Mouse (Mus musculus) kidney, adult 8-10 months (tissue): Measurements from ENCODE around the gene Prss53.
"Not testable (repeated sequence)": the region's sequence is repeated elsewhere in the genome, so short reads cannot be mapped to it uniquely, and the experiment has no call there.

ENCODE experiments used
- DNase-seq, 2 experiments: peaks; one replicate each; pipeline ENCODE4 v3.0.0; 2022

The Prss53 gene

DNA sequence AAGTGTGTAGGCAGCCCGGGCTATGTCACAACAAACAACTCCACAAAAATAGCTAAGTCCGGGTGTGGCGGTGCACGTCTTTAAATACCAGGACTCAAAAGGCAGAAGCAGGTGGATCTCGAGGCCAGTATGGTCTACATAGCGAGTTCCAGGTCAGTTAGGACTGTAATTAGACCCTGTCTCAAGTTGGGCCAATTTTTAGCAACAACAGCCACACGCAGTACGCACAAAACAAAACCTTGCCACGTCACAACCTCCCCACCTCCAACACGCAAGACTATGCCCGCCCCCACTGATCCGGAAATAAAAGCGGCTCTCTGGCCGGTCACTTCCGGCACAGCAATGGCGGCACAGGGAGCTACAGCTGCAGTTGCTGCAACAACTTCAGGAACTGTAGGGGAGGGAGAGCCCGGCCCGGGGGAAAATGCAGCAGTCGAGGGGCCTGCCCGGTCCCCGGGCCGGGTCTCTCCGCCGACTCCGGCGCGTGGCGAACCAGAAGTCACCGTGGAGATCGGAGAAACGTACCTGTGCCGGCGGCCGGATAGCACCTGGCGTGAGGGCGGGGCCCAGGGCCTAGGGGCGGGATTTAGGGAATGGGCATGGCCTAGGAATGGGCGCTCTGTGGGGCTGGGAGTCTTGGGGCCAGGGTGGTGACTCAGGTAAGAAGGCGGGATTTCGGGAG lies 21.6 kb upstream of the Prss53 start, which contains the start of gene Kat8:
Gene Kat8 (plus strand): TSS at position 327 of the 682 bp plus-strand sequence.
- peak; percentile 87 to 89 for DNase-seq

DNA sequence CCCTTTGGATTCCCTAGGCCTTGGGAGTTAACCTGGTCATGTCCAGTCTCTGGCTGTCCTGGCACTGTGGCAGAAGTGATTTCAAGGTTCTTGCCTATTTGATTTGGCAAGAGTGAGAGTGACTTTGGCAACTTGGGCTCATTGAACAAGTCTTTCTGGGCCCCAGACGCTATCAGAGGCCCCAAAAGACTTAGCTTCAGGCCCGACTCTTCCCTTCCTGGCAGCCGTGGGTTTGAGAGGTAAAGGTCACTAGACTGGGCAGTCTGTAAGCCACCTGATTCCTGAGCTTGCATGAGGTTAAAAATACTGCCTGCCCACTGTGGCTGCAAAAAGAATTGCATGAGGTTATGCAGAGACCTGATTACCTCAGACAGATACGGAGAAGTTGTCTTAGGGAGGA lies 17.9 kb upstream of the Prss53 start:
- DNase-seq: no peak

DNA sequence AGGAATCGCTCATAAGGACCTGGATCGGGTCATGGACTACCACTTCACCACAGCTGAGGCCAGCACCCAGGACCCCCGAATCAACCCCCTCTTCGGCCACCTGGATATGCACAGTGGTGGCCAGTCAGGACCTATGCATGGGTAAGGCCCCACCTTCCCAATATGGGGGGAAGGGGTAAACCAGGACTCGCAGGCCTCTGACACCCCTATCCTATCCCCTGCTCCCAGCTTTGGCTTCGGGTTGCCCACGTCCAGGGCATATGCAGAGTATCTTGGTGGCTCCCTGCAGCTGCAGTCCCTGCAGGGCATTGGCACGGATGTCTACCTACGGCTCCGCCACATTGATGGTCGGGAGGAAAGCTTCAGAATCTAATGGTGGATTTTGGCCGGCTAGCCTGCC lies 17.2 kb upstream of the Prss53 start:
- DNase-seq: no peak

DNA sequence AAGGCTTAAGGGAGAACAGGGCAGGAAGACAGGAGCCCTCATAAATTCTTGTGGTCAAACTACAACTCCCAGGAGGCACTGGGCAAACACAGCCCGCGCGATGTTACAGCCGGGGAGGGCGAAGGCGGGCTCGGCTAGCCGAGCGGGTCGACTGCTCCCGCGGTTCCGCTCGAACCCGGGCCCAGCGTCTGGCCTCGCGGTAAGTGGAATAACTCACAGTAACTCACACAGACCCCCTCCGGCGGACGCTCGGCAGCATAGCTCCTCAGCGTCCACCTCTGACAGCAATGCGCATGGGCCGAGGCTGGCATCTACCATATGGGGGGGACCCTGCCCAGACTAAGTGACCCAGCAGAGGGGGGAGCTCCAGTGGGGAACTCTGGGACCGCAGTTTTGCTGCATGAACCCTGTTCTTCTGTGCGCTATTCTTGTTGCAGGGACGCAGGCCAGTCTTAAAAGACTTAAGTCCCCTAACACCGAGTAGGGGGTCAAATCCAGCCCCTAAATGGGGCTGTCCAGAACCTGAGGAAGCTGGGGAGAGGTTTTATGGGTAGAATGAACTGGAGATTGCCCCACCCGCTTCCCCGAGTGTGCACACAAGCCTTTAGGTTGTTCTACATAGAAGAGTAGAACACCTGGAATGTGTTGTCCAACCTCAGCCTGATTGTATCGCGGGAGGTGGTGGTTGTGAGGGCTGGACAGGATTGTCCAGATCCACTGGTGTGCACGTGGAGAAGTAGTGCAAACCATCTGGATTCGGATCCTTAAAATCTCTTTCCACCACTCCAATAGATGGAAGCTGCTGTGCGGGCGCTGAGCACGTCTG lies 13.4 kb upstream of the Prss53 start, which contains the start of gene Bckdk:
Gene Bckdk (plus strand): TSS at position 112 of the 826 bp plus-strand sequence.
- DNase-seq: peak; percentile 68 to 76

DNA sequence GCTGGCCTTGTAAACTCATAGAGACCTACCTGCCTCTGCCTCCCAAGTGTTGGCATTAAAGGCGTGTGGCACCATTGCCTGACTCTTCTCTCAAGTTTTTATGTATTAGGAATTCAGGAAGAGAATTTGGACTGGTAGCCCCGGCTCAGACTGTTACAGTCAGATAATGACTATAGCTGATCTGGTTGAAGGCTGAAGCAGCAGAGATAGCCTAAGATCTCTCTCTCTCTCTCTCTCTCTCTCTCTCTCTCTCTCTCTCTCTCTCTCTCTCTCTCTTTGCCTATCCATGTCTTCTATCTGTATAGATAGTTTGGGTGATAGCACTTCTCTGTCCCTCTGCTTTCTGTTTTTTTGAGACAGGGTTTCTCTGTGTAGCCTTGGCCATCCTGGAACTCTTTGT lies 11.0 kb upstream of the Prss53 start:
- no peak for DNase-seq

DNA sequence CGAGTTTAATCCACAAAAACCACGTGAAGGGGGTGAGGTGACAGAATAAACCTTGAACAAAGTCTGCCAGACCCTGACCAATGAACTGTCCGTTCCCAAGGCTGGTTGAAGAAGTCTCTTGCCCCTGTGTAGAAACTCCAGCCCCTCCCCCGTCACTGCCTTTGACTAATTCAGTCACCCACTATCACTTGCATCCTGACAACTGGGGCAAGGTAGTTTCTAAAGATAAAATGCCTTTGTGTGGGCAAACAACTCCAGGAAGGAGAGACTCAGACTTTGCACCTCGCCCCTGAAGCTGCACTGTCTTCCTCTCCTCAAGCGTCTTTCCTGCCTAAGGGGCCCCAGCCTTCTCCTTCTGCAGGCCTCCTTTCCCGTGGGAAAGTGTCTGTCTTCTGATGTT lies 9.2 kb upstream of the Prss53 start:
- DNase-seq: no peak

DNA sequence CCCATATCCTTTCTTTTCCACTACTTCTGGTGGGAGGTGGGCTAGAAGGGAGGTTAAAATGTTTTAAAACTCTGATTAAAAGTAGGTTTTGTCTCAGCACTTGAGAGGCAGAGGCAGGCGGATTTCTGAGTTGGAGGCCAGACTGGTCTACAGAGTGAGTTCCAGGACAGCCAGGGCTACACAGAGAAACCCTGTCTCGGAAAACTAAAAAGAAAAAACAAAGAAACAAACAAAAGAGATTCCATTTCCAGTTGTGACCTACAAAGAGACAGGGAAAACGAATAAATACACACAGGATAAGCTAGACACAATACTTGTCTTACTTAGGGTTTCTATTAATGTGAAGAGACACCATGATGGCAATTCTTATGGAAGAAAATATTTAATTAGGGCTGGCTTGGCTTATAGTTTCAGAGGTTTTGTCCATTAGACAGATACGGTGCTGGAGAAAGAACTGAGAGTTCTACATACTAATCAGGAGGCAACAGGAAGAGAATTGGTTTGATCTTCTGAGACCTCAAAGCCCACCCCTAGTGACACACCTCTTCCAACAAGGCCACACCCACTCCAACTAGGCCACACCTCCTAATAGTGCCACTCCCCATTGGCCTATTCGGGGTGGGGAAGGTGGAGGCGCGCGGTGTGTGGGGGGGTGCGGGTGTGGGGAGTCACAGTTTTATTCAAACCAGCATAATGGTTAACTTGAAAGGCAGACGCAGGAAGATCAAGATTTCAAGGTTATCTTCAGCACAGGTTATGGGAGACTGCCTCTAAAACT lies 7.6 kb upstream of the Prss53 start:
- no peak for DNase-seq

DNA sequence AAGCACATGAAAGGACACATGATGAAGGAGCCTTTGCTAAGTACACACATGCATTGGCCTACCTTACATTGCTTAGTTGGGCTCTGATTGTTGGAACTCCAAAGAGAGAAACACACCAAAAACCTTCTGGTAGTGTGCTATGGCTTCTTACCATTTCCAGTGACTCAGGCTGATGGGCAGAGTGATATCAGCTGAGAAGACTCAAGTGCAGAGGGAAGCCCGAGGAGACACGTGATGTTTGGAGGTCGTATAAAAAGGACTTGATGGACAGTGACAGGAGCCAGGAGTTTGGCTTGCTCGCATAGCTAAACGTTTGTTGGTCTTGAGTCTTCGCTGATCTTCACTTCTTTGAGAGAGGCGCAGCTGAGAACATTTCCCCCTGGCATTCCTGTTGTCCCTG lies 6.8 kb upstream of the Prss53 start:
- no peak for DNase-seq

DNA sequence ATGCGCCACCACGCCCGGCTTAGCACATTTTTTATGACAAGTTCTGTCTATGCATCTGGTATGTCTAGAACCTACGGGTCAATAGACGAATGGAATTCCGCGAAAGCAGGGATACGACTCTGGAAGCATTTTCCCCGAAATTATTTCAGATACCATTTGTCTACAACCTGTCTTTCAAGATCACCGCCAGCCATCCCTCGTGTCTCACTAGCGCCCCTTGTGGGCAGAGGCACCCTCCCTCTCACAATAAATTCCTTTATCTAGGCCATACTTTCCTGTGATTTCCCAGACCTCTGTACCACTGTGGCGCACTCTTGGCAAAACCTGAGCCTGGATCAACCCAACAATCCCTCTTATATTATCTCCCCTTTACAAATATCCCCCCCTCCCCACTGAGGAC lies 5.6 kb upstream of the Prss53 start:
- peak in 1 of 2 experiments; percentile 69 for DNase-seq

DNA sequence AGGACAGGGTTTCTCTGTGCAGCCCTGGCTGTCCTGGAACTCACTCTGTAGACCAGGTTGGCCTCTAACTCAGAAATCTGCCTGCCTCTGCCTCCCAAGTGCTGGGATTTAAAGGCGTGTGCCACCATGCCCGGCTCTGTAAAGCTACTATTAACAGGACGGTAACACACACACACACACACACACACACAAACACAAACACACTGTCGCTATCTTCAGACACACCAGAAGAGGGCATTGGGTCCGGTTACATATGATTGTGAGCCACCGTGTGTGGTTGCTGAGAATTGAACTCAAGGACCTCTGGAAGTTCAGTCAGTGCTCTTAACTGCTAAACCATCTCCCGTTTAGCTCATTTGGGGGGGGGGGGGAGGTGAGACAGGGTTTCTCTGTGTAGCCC lies 5.1 kb upstream of the Prss53 start:
- DNase-seq: not testable (repeated sequence)

DNA sequence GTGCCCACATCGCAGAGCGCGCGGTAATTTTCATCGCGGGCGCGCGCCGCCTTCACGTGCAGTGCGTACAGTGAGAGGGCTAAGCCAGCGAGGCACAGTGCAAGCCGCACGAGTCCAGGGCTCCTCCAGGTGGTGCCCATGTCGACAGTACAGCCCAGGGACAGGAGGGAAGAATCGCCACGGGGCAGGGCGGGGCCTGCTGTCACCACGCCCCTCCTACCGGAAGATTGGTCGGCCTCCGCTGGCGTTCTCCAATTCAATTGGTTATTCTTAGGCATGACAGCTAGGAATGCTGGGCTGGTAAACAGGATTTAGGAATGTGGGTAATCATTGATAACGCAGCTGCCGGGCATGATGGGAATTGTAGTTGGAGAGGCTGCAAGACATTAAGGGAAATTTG lies 4.7 kb upstream of the Prss53 start, which contains the start of the genes Gm21974 and Vkorc1:
Gene Gm21974 (minus strand): TSS at position 13 of the 400 bp plus-strand sequence.
Gene Vkorc1 (minus strand): TSS at position 176 of the 400 bp plus-strand sequence.
- DNase-seq: peak; percentile 99

DNA sequence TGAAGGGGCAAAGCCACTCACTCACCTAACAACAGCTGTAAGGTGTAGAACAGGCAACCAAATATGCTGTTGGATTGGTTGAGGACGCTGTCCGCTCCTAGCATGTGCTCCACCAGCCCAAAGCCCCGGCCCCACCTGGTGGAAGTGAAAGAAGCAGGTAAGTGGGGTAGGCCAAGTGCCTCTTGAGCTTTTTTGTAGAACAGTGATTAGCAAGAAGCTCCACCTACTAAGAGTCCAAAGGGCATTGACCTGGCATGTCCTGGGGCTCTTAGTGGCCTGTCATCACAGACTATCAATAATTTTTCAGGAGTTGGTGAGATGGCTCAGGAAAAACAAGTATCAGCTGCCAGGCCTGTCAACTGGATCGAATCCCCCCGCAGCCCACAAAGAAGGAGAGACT lies 3.7 kb upstream of the Prss53 start:
- peak in 1 of 2 experiments; percentile 52 for DNase-seq

DNA sequence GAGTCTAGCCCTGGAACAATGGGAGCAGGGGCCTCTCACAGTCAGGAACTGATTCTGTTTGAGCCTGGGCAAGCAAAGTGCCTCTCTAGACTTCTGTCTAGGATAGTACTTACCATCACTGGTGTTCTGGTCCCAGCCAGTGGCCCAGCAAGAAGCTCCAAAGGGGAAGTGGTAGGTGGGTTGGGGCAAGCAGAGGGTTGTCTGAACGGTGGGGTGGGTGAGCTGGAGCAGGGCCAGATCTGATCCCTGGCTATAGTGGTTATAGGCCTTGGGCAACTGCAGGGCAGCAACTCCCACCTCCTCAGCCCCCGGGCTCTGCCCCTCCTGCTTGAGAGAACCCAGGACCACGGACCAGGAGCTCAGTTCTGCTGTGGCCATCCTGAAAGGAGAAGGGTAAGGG lies 1.9 kb downstream of the Prss53 start:
- no peak for DNase-seq

DNA sequence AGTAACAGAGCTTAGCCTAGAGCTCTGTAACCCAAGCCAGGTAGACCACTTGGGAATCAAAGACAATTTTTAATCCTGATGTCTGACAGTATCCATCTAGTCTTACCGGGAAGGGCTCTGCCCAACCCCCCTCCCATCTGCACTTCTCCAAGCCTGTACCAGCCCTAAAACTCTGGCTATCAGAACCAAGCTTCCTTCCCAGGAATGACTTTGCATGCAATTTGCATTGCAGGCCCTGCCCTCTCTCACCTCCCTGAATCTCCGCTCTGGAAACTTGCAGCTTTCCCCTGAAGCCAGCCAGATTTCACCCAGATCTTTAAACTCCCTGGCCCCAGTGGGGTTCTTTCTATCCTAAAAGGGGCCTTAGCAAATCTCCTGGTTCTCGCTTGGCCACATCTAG lies 3.0 kb downstream of the Prss53 start:
- DNase-seq: no peak

DNA sequence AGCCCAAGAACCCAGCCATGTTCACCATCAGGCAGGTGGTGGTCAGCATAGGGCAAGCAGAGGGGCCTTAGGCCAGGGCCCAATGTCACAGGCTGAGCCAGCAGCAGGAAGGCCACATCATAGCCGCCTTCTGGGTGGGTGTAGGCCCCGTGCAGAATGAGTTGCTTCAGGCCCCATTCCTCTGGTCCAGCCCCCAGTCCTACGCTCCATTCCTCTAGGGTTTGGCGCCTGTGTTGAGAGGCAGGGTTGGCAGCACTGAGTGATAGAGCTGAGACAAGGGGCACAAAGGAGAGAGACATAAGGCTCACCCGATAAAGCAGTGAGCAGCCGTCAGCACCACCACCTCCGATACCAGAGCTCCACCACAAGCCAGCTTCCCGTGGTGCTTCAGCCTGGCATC lies 3.6 kb downstream of the Prss53 start:
- no peak for DNase-seq

DNA sequence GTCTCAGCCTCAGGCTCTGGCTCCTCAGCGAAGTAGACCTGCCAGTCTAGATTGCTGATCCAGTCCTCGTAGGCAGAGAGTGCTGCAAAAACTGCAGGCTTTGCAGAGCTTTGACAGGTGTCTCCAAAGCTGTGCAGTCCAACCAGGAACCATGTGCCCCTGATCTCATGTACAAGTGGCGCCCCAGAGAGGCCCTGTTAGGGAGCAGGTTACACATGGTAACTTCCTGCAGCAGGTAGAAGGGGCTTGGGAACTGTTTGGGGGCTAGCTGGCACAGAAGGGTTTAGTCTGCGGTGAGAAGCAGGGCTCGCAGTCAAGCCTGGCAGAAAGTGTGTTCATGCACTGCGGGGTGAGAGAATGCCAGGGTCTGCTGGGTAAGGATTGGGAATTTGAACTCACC lies 4.2 kb downstream of the Prss53 start:
- no peak for DNase-seq

DNA sequence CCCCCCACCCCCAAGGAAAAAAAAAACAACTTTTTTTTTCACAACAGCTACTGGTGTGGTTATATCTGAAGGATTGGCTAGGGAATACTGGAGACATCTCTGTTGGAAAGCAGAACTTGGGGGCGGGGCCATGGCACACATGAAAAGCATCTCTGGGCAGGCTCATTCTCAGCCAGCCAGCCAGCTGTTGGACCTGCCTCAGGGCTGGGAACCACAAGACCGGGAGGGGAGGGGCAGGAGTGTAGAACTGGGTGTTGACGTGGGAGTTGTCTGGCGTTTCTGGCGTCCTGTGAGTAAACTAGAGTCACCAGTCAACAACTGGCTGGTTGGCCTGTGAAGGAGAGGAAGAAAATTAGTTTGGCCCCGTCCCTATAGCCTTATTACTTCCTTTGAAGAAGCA lies 4.8 kb downstream of the Prss53 start:
- DNase-seq: no peak

DNA sequence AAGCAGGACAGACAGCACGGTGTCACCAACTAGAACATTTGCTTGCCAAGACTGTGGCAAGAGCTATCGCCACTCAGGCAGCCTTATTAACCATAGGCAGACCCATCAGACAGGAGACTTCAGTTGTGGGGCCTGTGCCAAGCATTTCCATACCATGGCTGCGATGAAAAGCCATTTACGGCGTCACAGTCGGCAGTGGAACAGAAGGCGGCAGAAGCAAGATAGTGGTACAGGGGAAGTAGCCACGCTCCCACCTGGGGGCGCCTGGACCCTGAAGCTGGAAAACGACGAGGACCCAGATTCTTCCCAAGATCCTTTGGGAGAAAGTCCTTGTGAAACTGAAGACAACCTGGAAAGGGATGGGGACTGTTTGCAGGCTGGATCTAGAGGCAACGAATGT lies 10.3 kb downstream of the Prss53 start:
- no peak for DNase-seq

DNA sequence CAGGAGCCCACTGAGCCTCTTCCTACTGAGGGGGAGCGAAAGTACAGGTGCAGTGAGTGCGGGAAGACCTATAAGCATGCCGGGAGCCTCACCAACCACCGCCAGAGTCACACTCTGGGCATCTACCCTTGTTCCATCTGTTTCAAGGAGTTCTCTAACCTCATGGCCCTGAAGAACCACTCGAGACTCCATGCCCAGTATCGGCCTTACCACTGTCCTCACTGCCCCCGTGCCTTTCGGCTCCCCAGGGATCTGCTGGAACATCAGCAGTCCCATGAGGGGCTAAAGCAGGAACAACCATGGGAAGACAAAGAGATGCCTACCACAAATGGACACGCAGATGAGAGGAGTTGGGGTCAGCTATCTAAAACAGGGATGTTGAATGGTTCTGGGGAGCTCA lies 11.5 kb downstream of the Prss53 start:
- DNase-seq: no peak

DNA sequence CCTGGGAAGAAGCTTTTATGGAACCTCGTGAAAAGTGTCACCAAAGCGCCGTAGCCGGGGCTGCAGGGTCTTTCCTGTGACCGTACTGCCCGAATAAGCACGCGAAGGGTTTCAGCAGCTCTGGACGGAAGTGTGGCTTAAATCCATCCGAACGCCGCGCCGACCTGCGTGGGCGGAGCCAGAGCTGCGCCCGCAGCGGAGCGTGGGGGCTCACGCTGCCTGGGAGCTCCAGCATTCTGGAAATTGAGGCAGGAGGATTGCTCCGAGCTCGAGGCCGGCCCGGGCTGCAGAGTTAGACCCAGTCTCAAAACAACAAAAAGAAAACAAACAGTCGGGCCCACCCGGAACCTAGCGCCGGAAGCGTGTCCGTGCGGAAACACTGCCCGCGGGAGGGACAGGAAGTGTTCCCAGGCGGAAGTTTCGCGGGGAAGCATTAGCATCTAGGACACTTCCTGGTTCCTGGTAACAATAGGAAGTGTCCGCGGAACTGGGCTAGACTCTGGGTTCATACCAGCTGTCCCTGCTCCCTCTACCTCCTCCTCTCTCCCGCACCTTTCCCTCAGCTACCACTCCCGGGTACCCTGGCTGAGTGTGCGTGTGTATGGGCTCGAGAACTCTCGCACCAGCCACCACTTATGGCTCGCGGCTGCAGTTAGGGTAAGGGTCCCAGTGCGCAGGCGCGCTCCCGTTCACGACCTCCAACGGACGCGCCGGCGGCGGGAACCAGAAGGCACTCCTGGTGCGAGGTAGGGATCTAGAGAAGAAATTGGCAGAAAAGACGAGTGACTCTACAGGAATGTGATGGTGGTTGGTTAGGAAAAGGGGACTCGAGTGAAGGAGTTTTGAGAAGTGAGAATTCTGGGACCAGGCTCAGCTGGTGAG lies 14.1 kb downstream of the Prss53 start, which contains the start of gene Zfp668:
Gene Zfp668 (minus strand): TSS at position 362 of the 882 bp plus-strand sequence.
- DNase-seq: peak; percentile 86 to 90

DNA sequence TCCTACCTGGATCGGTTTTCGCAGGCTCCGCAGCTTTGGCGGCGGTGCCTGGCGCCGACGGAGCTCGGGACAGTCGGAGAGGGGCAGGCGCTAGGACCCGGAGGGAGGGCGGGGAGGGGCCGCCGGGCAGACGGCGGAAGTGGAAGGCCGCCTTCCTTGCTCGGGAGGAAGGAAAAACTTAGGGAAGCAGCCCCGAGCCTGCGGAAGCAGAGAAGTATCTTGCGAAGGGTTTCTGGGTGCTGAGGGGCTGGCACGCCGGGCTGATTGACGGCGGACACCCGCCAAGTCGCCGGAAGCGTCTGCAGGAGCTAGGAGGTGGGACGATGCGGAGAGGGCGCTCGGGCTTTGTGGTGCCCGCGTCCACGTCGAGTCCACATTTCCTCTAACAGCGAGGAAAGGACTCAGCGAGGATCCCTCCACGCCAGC lies 14.7 kb downstream of the Prss53 start, which contains the start of gene Zfp646:
Gene Zfp646 (plus strand): TSS at position 181 of the 426 bp plus-strand sequence.
- DNase-seq: peak; percentile 63 to 68

DNA sequence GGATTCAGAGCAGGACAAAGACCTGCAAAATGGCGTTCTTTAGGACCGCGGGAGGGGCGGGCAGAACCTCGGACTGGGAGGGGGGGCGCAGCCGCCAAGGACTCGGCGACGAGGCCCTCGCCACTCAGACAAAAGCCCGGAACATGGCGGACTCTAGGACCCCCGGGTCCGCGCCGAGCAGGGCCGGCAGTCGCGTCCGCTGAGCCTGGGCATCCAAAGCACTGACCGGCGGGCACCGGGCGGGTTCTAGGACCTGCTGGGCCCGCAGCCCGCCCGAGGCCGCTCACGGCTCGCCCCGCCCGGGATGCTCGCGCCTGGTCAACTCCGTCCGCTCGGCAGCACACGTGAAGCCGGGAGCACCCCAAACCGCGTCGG lies 15.2 kb downstream of the Prss53 start:
- peak; percentile 86 for DNase-seq
